Mouse (Mus musculus): ENCODE data around the gene Pde8a. TPM values are rescaled to one million over a fixed set of nuclear protein-coding genes. Genes with fewer than 3 reads are reported as not detected.

Pde8a gene
- polyA plus RNA-seq, 1 experiment from 2014 or later = 5.3 TPM

- WGBS = 86% methylated on average over 6 of the region's 6 CpGs
Measured at GRCm38 (mm10) chr7:81250601-81251000, 37.2 kb downstream of the Pde8a start.

DNA sequence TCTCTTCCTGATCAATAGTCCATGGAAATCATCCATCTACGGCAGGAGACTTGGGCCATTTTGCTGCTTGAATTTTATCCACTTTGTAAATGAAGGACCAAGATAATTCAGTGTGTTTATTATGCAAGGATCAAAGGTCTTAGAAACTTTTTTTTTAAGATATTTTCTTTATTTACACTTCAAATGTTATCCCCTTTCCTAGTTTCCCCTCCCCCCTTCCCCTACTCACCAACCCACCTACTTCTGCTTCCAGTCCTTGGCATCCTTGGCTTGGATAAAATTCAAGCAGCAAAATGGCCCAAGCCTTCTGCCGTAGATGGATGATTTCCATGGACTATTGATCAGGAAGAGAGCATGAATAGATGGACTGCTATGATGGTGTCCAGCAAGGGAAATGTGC lies 38.1 kb downstream of the Pde8a start:
- H3K4me3 ChIP-seq (ENCODE audit: control insufficient read depth in 1 of 2, insufficient read depth in 1 of 2, low read depth in 1 of 2, low read length in 2 of 2) = no peak overlapping the region
- ATAC-seq (ENCODE audit: insufficient number of reproducible peaks, insufficient read depth, low FRiP score, low read depth) = no peak
- H3K4me1 ChIP-seq (ENCODE audit: control insufficient read depth in 2 of 2, insufficient read depth in 2 of 2, low read length in 2 of 2) = no peaks in the 10 kb centered on the region
- 90% methylated on average over 2 of the region's 2 CpGs for WGBS
- no peaks in the 10 kb centered on the region for H3K27me3 ChIP-seq (ENCODE audit: control insufficient read depth, insufficient read depth, low read length)
- H3K4me2 ChIP-seq (ENCODE audit: low read length) = no peak overlapping the region
- no peak overlapping the region for H3K9ac ChIP-seq (ENCODE audit: low read length)
- H3K9me3 ChIP-seq (ENCODE audit: control insufficient read depth, low read length) = no peaks in the 10 kb centered on the region
- no peaks in the 10 kb centered on the region for H3K36me3 ChIP-seq (ENCODE audit: control insufficient read depth, insufficient read depth, low read length)
- no peak overlapping the region for H3K27ac ChIP-seq (replicated peaks in 1 of 2; ENCODE audit: control insufficient read depth in 1 of 2, insufficient read depth in 1 of 2, low read depth in 2 of 2, low read length in 2 of 2)

More at GRCm38 (mm10) chr7:81250601-81251000, 37.2 kb downstream of the Pde8a start:
- Histone ChIP-seq H3K9me3 (ENCODE audit: control insufficient read depth, low read length) (no peaks in the 10 kb centered on the region), H3K9ac (ENCODE audit: low read length) (no peak overlapping the region), H3K27ac (replicated peaks in 1 of 2; ENCODE audit: control insufficient read depth in 1 of 2, insufficient read depth in 1 of 2, low read depth in 2 of 2, low read length in 2 of 2) (no peak overlapping the region), H3K4me1 (ENCODE audit: control insufficient read depth in 2 of 2, insufficient read depth in 2 of 2, low read length in 2 of 2) (no peaks in the 10 kb centered on the region), H3K36me3 (ENCODE audit: control insufficient read depth, insufficient read depth, low read length) (no peaks in the 10 kb centered on the region), H3K4me2 (ENCODE audit: low read length) (no peak overlapping the region), H3K4me3 (ENCODE audit: control insufficient read depth in 1 of 2, insufficient read depth in 1 of 2, low read depth in 1 of 2, low read length in 2 of 2) (no peak overlapping the region), H3K27me3 (ENCODE audit: control insufficient read depth, insufficient read depth, low read length) (no peaks in the 10 kb centered on the region)
- ATAC-seq (ENCODE audit: insufficient number of reproducible peaks, insufficient read depth, low FRiP score, low read depth) = no peak

- ATAC-seq (ENCODE audit: insufficient number of reproducible peaks, insufficient read depth, low FRiP score, low read depth) = no peak
Measured at GRCm38 (mm10) chr7:81253317-81253716, 39.9 kb downstream of the Pde8a start.

GRCm38 (mm10) chr7:81254579-81254978 lies 41.2 kb downstream of the Pde8a start:
- no peaks in the 10 kb centered on the region for H3K4me1 ChIP-seq (ENCODE audit: control insufficient read depth in 2 of 2, insufficient read depth in 2 of 2, low read length in 2 of 2)
- ATAC-seq (ENCODE audit: insufficient number of reproducible peaks, insufficient read depth, low FRiP score, low read depth) = no peak
- no peak overlapping the region for H3K4me3 ChIP-seq (ENCODE audit: control insufficient read depth in 1 of 2, insufficient read depth in 1 of 2, low read depth in 1 of 2, low read length in 2 of 2)
- H3K9ac ChIP-seq (ENCODE audit: low read length) = no peak overlapping the region
- H3K27me3 ChIP-seq (ENCODE audit: control insufficient read depth, insufficient read depth, low read length) = no peaks in the 10 kb centered on the region
- H3K36me3 ChIP-seq (ENCODE audit: control insufficient read depth, insufficient read depth, low read length) = no peaks in the 10 kb centered on the region
- H3K9me3 ChIP-seq (ENCODE audit: control insufficient read depth, low read length) = no peaks in the 10 kb centered on the region
- H3K4me2 ChIP-seq (ENCODE audit: low read length) = no peak overlapping the region
- no peak overlapping the region for H3K27ac ChIP-seq (replicated peaks in 1 of 2; ENCODE audit: control insufficient read depth in 1 of 2, insufficient read depth in 1 of 2, low read depth in 2 of 2, low read length in 2 of 2)

More at GRCm38 (mm10) chr7:81253317-81253716, 39.9 kb downstream of the Pde8a start:
- Histone ChIP-seq H3K4me1 (ENCODE audit: control insufficient read depth in 2 of 2, insufficient read depth in 2 of 2, low read length in 2 of 2) (no peaks in the 10 kb centered on the region), H3K27ac (replicated peaks in 1 of 2; ENCODE audit: control insufficient read depth in 1 of 2, insufficient read depth in 1 of 2, low read depth in 2 of 2, low read length in 2 of 2) (no peak overlapping the region), H3K4me2 (ENCODE audit: low read length) (no peak overlapping the region), H3K36me3 (ENCODE audit: control insufficient read depth, insufficient read depth, low read length) (no peaks in the 10 kb centered on the region), H3K9ac (ENCODE audit: low read length) (no peak overlapping the region), H3K9me3 (ENCODE audit: control insufficient read depth, low read length) (no peaks in the 10 kb centered on the region), H3K4me3 (ENCODE audit: control insufficient read depth in 1 of 2, insufficient read depth in 1 of 2, low read depth in 1 of 2, low read length in 2 of 2) (no peak overlapping the region), H3K27me3 (ENCODE audit: control insufficient read depth, insufficient read depth, low read length) (no peaks in the 10 kb centered on the region)
- 70% methylated on average over 11 of the region's 11 CpGs for WGBS

GRCm38 (mm10) chr7:81255456-81255855 lies 42.1 kb downstream of the Pde8a start:
- Histone ChIP-seq H3K9ac (ENCODE audit: low read length) (no peak overlapping the region), H3K27ac (replicated peaks in 1 of 2; ENCODE audit: control insufficient read depth in 1 of 2, insufficient read depth in 1 of 2, low read depth in 2 of 2, low read length in 2 of 2) (no peak overlapping the region), H3K4me3 (ENCODE audit: control insufficient read depth in 1 of 2, insufficient read depth in 1 of 2, low read depth in 1 of 2, low read length in 2 of 2) (no peak overlapping the region), H3K36me3 (ENCODE audit: control insufficient read depth, insufficient read depth, low read length) (no peaks in the 10 kb centered on the region), H3K27me3 (ENCODE audit: control insufficient read depth, insufficient read depth, low read length) (no peaks in the 10 kb centered on the region), H3K4me1 (ENCODE audit: control insufficient read depth in 2 of 2, insufficient read depth in 2 of 2, low read length in 2 of 2) (0 out of 4 replicates have a peak, but pooled peaks cover 0 to 2% of the 10 kb centered on the region in 2 experiments), H3K4me2 (ENCODE audit: low read length) (no peak overlapping the region), H3K9me3 (ENCODE audit: control insufficient read depth, low read length) (no peaks in the 10 kb centered on the region)
- 84% methylated on average over 3 of the region's 3 CpGs for WGBS
- ATAC-seq (ENCODE audit: insufficient number of reproducible peaks, insufficient read depth, low FRiP score, low read depth) = no peak

GRCm38 (mm10) chr7:81256773-81257172 lies 43.4 kb downstream of the Pde8a start:
- no peak for ATAC-seq (ENCODE audit: insufficient number of reproducible peaks, insufficient read depth, low FRiP score, low read depth)
- no peaks in the 10 kb centered on the region for H3K36me3 ChIP-seq (ENCODE audit: control insufficient read depth, insufficient read depth, low read length)
- no peak overlapping the region for H3K4me2 ChIP-seq (ENCODE audit: low read length)
- WGBS = 82% methylated on average over 3 of the region's 3 CpGs
- H3K9ac ChIP-seq (ENCODE audit: low read length) = no peak overlapping the region
- no peak overlapping the region for H3K27ac ChIP-seq (replicated peaks in 1 of 2; ENCODE audit: control insufficient read depth in 1 of 2, insufficient read depth in 1 of 2, low read depth in 2 of 2, low read length in 2 of 2)
- no peaks in the 10 kb centered on the region for H3K27me3 ChIP-seq (ENCODE audit: control insufficient read depth, insufficient read depth, low read length)
- no peak overlapping the region for H3K4me3 ChIP-seq (ENCODE audit: control insufficient read depth in 1 of 2, insufficient read depth in 1 of 2, low read depth in 1 of 2, low read length in 2 of 2)
- H3K4me1 ChIP-seq (ENCODE audit: control insufficient read depth in 2 of 2, insufficient read depth in 2 of 2, low read length in 2 of 2) = 0 out of 4 replicates have a peak, but pooled peaks cover 0 to 2% of the 10 kb centered on the region in 2 experiments
- no peaks in the 10 kb centered on the region for H3K9me3 ChIP-seq (ENCODE audit: control insufficient read depth, low read length)

- 66% methylated on average over 7 of the region's 7 CpGs for WGBS
- ATAC-seq (ENCODE audit: insufficient number of reproducible peaks, insufficient read depth, low FRiP score, low read depth) = no peak
- H3K4me1 ChIP-seq (ENCODE audit: control insufficient read depth in 2 of 2, insufficient read depth in 2 of 2, low read length in 2 of 2) = 0 out of 4 replicates have a peak, but pooled peaks cover 0 to 2% of the 10 kb centered on the region in 2 experiments
Measured at GRCm38 (mm10) chr7:81261548-81261947, 48.2 kb downstream of the Pde8a start.

GRCm38 (mm10) chr7:81272908-81273307 lies 59.5 kb downstream of the Pde8a start:
- H3K27me3 ChIP-seq (ENCODE audit: control insufficient read depth, insufficient read depth, low read length) = no peaks in the 10 kb centered on the region
- H3K27ac ChIP-seq (replicated peaks in 1 of 2; ENCODE audit: control insufficient read depth in 1 of 2, insufficient read depth in 1 of 2, low read depth in 2 of 2, low read length in 2 of 2) = no peak overlapping the region
- H3K9me3 ChIP-seq (ENCODE audit: control insufficient read depth, low read length) = no peaks in the 10 kb centered on the region
- H3K4me2 ChIP-seq (ENCODE audit: low read length) = no peak overlapping the region
- WGBS = 63% methylated on average over 3 of the region's 3 CpGs
- H3K9ac ChIP-seq (ENCODE audit: low read length) = no peak overlapping the region
- H3K36me3 ChIP-seq (ENCODE audit: control insufficient read depth, insufficient read depth, low read length) = no peaks in the 10 kb centered on the region
- H3K4me1 ChIP-seq (ENCODE audit: control insufficient read depth in 2 of 2, insufficient read depth in 2 of 2, low read length in 2 of 2) = no peaks in the 10 kb centered on the region
- peak; percentile 54 for ATAC-seq (ENCODE audit: insufficient number of reproducible peaks, insufficient read depth, low FRiP score, low read depth)
- H3K4me3 ChIP-seq (ENCODE audit: control insufficient read depth in 1 of 2, insufficient read depth in 1 of 2, low read depth in 1 of 2, low read length in 2 of 2) = no peak overlapping the region

More at GRCm38 (mm10) chr7:81261548-81261947, 48.2 kb downstream of the Pde8a start:
- no peaks in the 10 kb centered on the region for H3K27me3 ChIP-seq (ENCODE audit: control insufficient read depth, insufficient read depth, low read length)
- H3K4me2 ChIP-seq (ENCODE audit: low read length) = no peak overlapping the region
- no peaks in the 10 kb centered on the region for H3K36me3 ChIP-seq (ENCODE audit: control insufficient read depth, insufficient read depth, low read length)
- no peak overlapping the region for H3K4me3 ChIP-seq (ENCODE audit: control insufficient read depth in 1 of 2, insufficient read depth in 1 of 2, low read depth in 1 of 2, low read length in 2 of 2)
- peak overlapping the region in 1 of 2 experiments; percentile 34; a peak in 1 of 4 replicates for H3K27ac ChIP-seq (replicated peaks in 1 of 2; ENCODE audit: control insufficient read depth in 1 of 2, insufficient read depth in 1 of 2, low read depth in 2 of 2, low read length in 2 of 2)
- no peaks in the 10 kb centered on the region for H3K9me3 ChIP-seq (ENCODE audit: control insufficient read depth, low read length)
- H3K9ac ChIP-seq (ENCODE audit: low read length) = no peak overlapping the region
